Comparison of ENCODE assay signal across 28 mouse cellular contexts in the genomic region with DNA sequence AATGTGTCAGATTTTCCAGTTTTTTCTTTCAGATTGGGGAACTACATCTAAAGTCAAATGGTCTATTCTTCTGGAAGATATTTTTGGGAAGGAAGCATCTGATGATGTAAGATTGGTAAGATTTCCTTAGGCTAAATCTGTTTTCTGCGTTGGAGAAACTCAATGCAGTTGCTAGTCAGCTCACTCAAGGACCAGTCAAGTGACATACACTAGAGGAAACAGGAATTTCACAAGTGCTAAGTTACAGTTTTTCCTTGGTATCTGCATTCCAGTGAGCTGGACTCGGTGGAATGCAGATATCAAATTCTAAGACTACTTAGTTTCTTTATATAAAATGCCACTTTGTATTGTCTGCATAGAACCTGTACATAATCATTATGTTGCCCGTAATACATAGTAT. TPM values are rescaled to one million over a fixed set of nuclear protein-coding genes. Genes with fewer than 3 reads are reported as not detected.
DNase-seq lines count a peak whose midpoint lies in the region; ATAC-seq lines count a peak whose summit lies in the region.
"Had no signal": no experiment of that assay in that cellular context is flagged by ENCODE, and none has a peak within 500 bp of the region (broad histone marks: within the 10 kb centered on the region; RNA-seq: fewer than 3 reads in every experiment).

No protein-coding gene starts in this region.

- WGBS in heart, embryonic 12.5 days, result 81% methylated on average over 3 of the region's 3 CpGs

- H3K9ac ChIP-seq in heart, embryonic 12.5 days, result no peak overlapping the region
- H3K9ac ChIP-seq: embryonic facial prominence, embryonic 13.5 days; embryonic facial prominence, embryonic 15.5 days; forebrain, embryonic 13.5 days; forebrain, embryonic 15.5 days had no signal

- no peak overlapping the region for H3K4me3 ChIP-seq in heart, embryonic 12.5 days
- H3K4me3 ChIP-seq: embryonic facial prominence, embryonic 13.5 days; embryonic facial prominence, embryonic 15.5 days; erythroblast, embryonic 14.5 days; forebrain, embryonic 13.5 days; forebrain, embryonic 15.5 days had no signal

- H3K4me2 ChIP-seq in heart, embryonic 12.5 days, result no peak overlapping the region
- H3K4me2 ChIP-seq: embryonic facial prominence, embryonic 13.5 days; embryonic facial prominence, embryonic 15.5 days; forebrain, embryonic 13.5 days; forebrain, embryonic 15.5 days had no signal

- no peaks in the 10 kb centered on the region for H3K4me1 ChIP-seq in heart, embryonic 12.5 days (replicated peaks)
- H3K4me1 ChIP-seq: embryonic facial prominence, embryonic 13.5 days; embryonic facial prominence, embryonic 15.5 days; forebrain, embryonic 13.5 days; forebrain, embryonic 15.5 days had no signal

- no peak for DNase-seq in frontal cortex, postnatal 36 days (ENCODE audit: low spot score in 2 of 2)
- peak; percentile 24 for DNase-seq in lung, postnatal 25 days (ENCODE audit: low spot score)
- DNase-seq in lung, postnatal 4 days, result no peak
- peak; percentile 20 for DNase-seq in brain, adult 2 months (ENCODE audit: low read depth, low spot score)
- DNase-seq in telencephalon, adult 2 months (ENCODE audit: low read depth, low spot score), result peak; percentile 12
- DNase-seq: adrenal gland, adult 8-10 months; adrenal gland, postnatal 14 days; adrenal gland, postnatal 36 days; B cell, adult 2 months; cerebellum, adult 11 months; cerebellum, adult 18-20 months; cerebellum, adult 8-10 months; cerebellum, adult 9-11 months; cerebellum, postnatal 14 days; cerebellum, postnatal 36 days; embryo, embryonic 11 days had no signal

- peak; percentile 62; the same call in 1 of the 2 replicates for ATAC-seq in frontal cortex, adult (ENCODE audit: low TSS enrichment)
- ATAC-seq in heart, embryonic 12.5 days (ENCODE audit: insufficient number of reproducible peaks, low FRiP score), result no peak
- ATAC-seq: activated CD4-positive, CD25-positive, alpha-beta regulatory T cell, adult 4 months; CD4-positive, CD25-positive, alpha-beta regulatory T cell, adult 4 months; forebrain, embryonic 13.5 days; forebrain, embryonic 15.5 days; Patski had no signal

- H3K36me3 ChIP-seq in heart, embryonic 12.5 days, result peaks cover 69% of the 10 kb centered on the region

- no peaks in the 10 kb centered on the region for H3K27me3 ChIP-seq in heart, embryonic 12.5 days (replicated peaks)
- H3K27me3 ChIP-seq: CH12.LX; embryonic facial prominence, embryonic 13.5 days; embryonic facial prominence, embryonic 15.5 days; forebrain, embryonic 13.5 days; forebrain, embryonic 15.5 days; Patski had no signal

- H3K27ac ChIP-seq in heart, embryonic 12.5 days (ENCODE audit: poor library complexity, severe bottlenecking), result no peak overlapping the region
- H3K27ac ChIP-seq: embryonic facial prominence, embryonic 13.5 days; embryonic facial prominence, embryonic 15.5 days; forebrain, embryonic 13.5 days; forebrain, embryonic 15.5 days had no signal

- H3K9me3 ChIP-seq in heart, embryonic 12.5 days (replicated peaks), result no peaks in the 10 kb centered on the region
- H3K9me3 ChIP-seq: embryonic facial prominence, embryonic 13.5 days; embryonic facial prominence, embryonic 15.5 days; forebrain, embryonic 13.5 days; forebrain, embryonic 15.5 days; G1E had no signal

RNA-seq across cellular contexts. Expression of gene Zfp317, which starts 23.3 kb away (rescaled TPM):
- 22.3 and 22.4 TPM in 2 replicates for polyA plus RNA-seq in heart, embryonic 12.5 days (2016; fragmentation: Nextera tagmentation; extraction: Ambion mirVana)
- polyA plus RNA-seq: erythroblast, embryonic 14.5 days had no signal

Comparison
In these comparisons a context has a peak if more than half of its experiments do, and no peak if none do; other contexts are left out.
1. DNase-seq: peak in lung, postnatal 25 days (single experiment), brain, adult 2 months (single experiment) and telencephalon, adult 2 months (single experiment); none in frontal cortex, postnatal 36 days (0 of 2) and lung, postnatal 4 days (0 of 2).